Mouse (Mus musculus) liver, embryonic 14.5 days (tissue): ENCODE measurements around the gene Scmh1.

ENCODE experiments used
- CTCF ChIP-seq: IDR thresholded peaks from 2 replicates; pipeline ENCODE4 v1.5.1; 2016; ENCODE audit warnings: antibody characterized with exemption, low read depth, control low read depth
- EP300 ChIP-seq: IDR thresholded peaks from 2 replicates; pipeline ENCODE4 v1.6.1; 2016; ENCODE audit warnings: antibody characterized with exemption, low read depth

- TF ChIP-seq CTCF (no peak), EP300 (no peak)
Observed at GRCm38 (mm10) chr4:120369861-120370366, 35.2 kb upstream of the Scmh1 start.
